Mouse (Mus musculus): Measurements from ENCODE around the gene Fam3a. TPM values are rescaled to one million over a fixed set of nuclear protein-coding genes. Genes with fewer than 3 reads are reported as not detected.

Gene Fam3a
- 17.3 and 20.5 TPM in 2 replicates for polyA plus RNA-seq (2012; ENCODE audit: insufficient read depth, insufficient read length, missing spikeins)

- Histone ChIP-seq H3K4me1 (ENCODE audit: control insufficient read depth, insufficient read depth, insufficient read length, low read length) (peaks cover 3% of the 10 kb centered on the region; the same call in 1 of the 2 replicates), H3K4me3 (ENCODE audit: insufficient read depth, low read depth, low read length) (peak within 1 kb of the TSS; percentile 71), H3K27ac (replicated peaks; ENCODE audit: low read depth, low read length) (peak within 1 kb of the TSS; percentile 90)
Measured at GRCm38 (mm10) chrX:74392535-74393443, at the start of gene Fam3a, which contains the start of gene Ikbkg. TSS of gene Fam3a (minus strand) at chrX:74393272. TSS of gene Ikbkg (plus strand) at chrX:74393290.

- H3K4me3 ChIP-seq (ENCODE audit: insufficient read depth, low read depth, low read length), result peak overlapping the region; percentile 84
- peak overlapping the region; percentile 98 for H3K27ac ChIP-seq (replicated peaks; ENCODE audit: low read depth, low read length)
- no peaks in the 10 kb centered on the region for H3K4me1 ChIP-seq (ENCODE audit: control insufficient read depth, insufficient read depth, insufficient read length, low read length)
Measured at GRCm38 (mm10) chrX:74429290-74429821, 36.3 kb upstream of the Fam3a start.

- Histone ChIP-seq H3K4me1 (ENCODE audit: control insufficient read depth, insufficient read depth, insufficient read length, low read length) (no peaks in the 10 kb centered on the region), H3K4me3 (ENCODE audit: insufficient read depth, low read depth, low read length) (peak within 1 kb of the TSS; percentile 84)
Measured at GRCm38 (mm10) chrX:74428826-74429276, 35.8 kb upstream of the Fam3a start, which contains the start of gene G6pdx. TSS of gene G6pdx (minus strand) at chrX:74429194.

GRCm38 (mm10) chrX:74428146-74428825 lies 35.2 kb upstream of the Fam3a start:
- Histone ChIP-seq H3K27ac (replicated peaks; ENCODE audit: low read depth, low read length) (peak overlapping the region; percentile 53), H3K4me3 (ENCODE audit: insufficient read depth, low read depth, low read length) (peak overlapping the region; percentile 84), H3K4me1 (ENCODE audit: control insufficient read depth, insufficient read depth, insufficient read length, low read length) (no peaks in the 10 kb centered on the region)

More at GRCm38 (mm10) chrX:74428826-74429276, 35.8 kb upstream of the Fam3a start, which contains the start of gene G6pdx:
- H3K27ac ChIP-seq (replicated peaks; ENCODE audit: low read depth, low read length), result peak within 1 kb of the TSS; percentile 98

- Histone ChIP-seq H3K27ac (replicated peaks; ENCODE audit: low read depth, low read length) (peak overlapping the region; percentile 99), H3K4me1 (ENCODE audit: control insufficient read depth, insufficient read depth, insufficient read length, low read length) (no peaks in the 10 kb centered on the region), H3K4me3 (ENCODE audit: insufficient read depth, low read depth, low read length) (no peak overlapping the region; the same call in 1 of the 2 replicates)
Measured at GRCm38 (mm10) chrX:74427116-74427515, 34.0 kb upstream of the Fam3a start.

GRCm38 (mm10) chrX:74426256-74426655 lies 33.2 kb upstream of the Fam3a start:
- H3K27ac ChIP-seq (replicated peaks; ENCODE audit: low read depth, low read length), result peak overlapping the region; percentile 99
- no peak overlapping the region for H3K4me3 ChIP-seq (ENCODE audit: insufficient read depth, low read depth, low read length)
- H3K4me1 ChIP-seq (ENCODE audit: control insufficient read depth, insufficient read depth, insufficient read length, low read length), result no peaks in the 10 kb centered on the region

GRCm38 (mm10) chrX:74425195-74425594 lies 32.1 kb upstream of the Fam3a start:
- no peaks in the 10 kb centered on the region for H3K4me1 ChIP-seq (ENCODE audit: control insufficient read depth, insufficient read depth, insufficient read length, low read length)
- peak overlapping the region; percentile 11 for H3K4me3 ChIP-seq (ENCODE audit: insufficient read depth, low read depth, low read length)
- peak overlapping the region; percentile 99 for H3K27ac ChIP-seq (replicated peaks; ENCODE audit: low read depth, low read length)

- Histone ChIP-seq H3K4me3 (ENCODE audit: insufficient read depth, low read depth, low read length) (0 out of 2 replicates have a peak overlapping the region, but pooled peaks have one; percentile 3), H3K27ac (replicated peaks; ENCODE audit: low read depth, low read length) (peak overlapping the region; percentile 99), H3K4me1 (ENCODE audit: control insufficient read depth, insufficient read depth, insufficient read length, low read length) (no peaks in the 10 kb centered on the region)
Measured at GRCm38 (mm10) chrX:74424443-74424842, 31.4 kb upstream of the Fam3a start.

- H3K4me3 ChIP-seq (ENCODE audit: insufficient read depth, low read depth, low read length), result no peak overlapping the region
- H3K27ac ChIP-seq (replicated peaks; ENCODE audit: low read depth, low read length), result no peak overlapping the region
- no peaks in the 10 kb centered on the region for H3K4me1 ChIP-seq (ENCODE audit: control insufficient read depth, insufficient read depth, insufficient read length, low read length)
Measured at GRCm38 (mm10) chrX:74413377-74413776, 20.3 kb upstream of the Fam3a start.

GRCm38 (mm10) chrX:74408340-74408739 lies 15.3 kb upstream of the Fam3a start:
- H3K27ac ChIP-seq (replicated peaks; ENCODE audit: low read depth, low read length), result no peak overlapping the region
- no peak overlapping the region for H3K4me3 ChIP-seq (ENCODE audit: insufficient read depth, low read depth, low read length)
- H3K4me1 ChIP-seq (ENCODE audit: control insufficient read depth, insufficient read depth, insufficient read length, low read length), result no peaks in the 10 kb centered on the region

GRCm38 (mm10) chrX:74400136-74400535 lies 7.1 kb upstream of the Fam3a start:
- Histone ChIP-seq H3K4me1 (ENCODE audit: control insufficient read depth, insufficient read depth, insufficient read length, low read length) (no peaks in the 10 kb centered on the region), H3K27ac (replicated peaks; ENCODE audit: low read depth, low read length) (no peak overlapping the region), H3K4me3 (ENCODE audit: insufficient read depth, low read depth, low read length) (no peak overlapping the region)

- H3K4me1 ChIP-seq (ENCODE audit: control insufficient read depth, insufficient read depth, insufficient read length, low read length), result peaks cover 3% of the 10 kb centered on the region; the same call in 1 of the 2 replicates
- H3K4me3 ChIP-seq (ENCODE audit: insufficient read depth, low read depth, low read length), result no peak overlapping the region
- H3K27ac ChIP-seq (replicated peaks; ENCODE audit: low read depth, low read length), result no peak overlapping the region
Measured at GRCm38 (mm10) chrX:74388153-74388552, 4.9 kb downstream of the Fam3a start.

GRCm38 (mm10) chrX:74384451-74384850 lies 8.6 kb downstream of the Fam3a start:
- no peak overlapping the region for H3K27ac ChIP-seq (replicated peaks; ENCODE audit: low read depth, low read length)
- no peaks in the 10 kb centered on the region for H3K4me1 ChIP-seq (ENCODE audit: control insufficient read depth, insufficient read depth, insufficient read length, low read length)
- no peak overlapping the region for H3K4me3 ChIP-seq (ENCODE audit: insufficient read depth, low read depth, low read length)

- Histone ChIP-seq H3K4me1 (ENCODE audit: control insufficient read depth, insufficient read depth, insufficient read length, low read length) (no peaks in the 10 kb centered on the region), H3K4me3 (ENCODE audit: insufficient read depth, low read depth, low read length) (peak within 1 kb of the TSS; percentile 92), H3K27ac (replicated peaks; ENCODE audit: low read depth, low read length) (peak within 1 kb of the TSS; percentile 34; the same call in 1 of the 2 replicates)
Measured at GRCm38 (mm10) chrX:74372888-74373549, 20.1 kb downstream of the Fam3a start, which contains the start of the genes Ubl4a and Slc10a3. TSS of gene Ubl4a (minus strand) at chrX:74373218. TSS of gene Slc10a3 (minus strand) at chrX:74373349.
